Mouse (Mus musculus) spleen, postnatal 36 days (tissue): ENCODE results near the gene Gdf9.

Experiments
- DNase-seq, 2 experiments: peaks; one replicate each; pipeline ENCODE4 v3.0.0; 2022; ENCODE audit warnings: low spot score in 2 of 2, mixed read lengths in 1 of 2

Gene Gdf9

GRCm38 (mm10) chr11:53478383-53479170 is 47.8 kb downstream of the Gdf9 start:
- DNase-seq: no peak

GRCm38 (mm10) chr11:53479171-53479782 is 48.5 kb downstream of the Gdf9 start:
- DNase-seq: no peak

- peak; percentile 33 to 64 for DNase-seq
Measured at GRCm38 (mm10) chr11:53479783-53480301, 49.0 kb downstream of the Gdf9 start, which contains the start of the genes Gm9945 and Sowaha. Gene Gm9945 (plus strand): TSS chr11:53480166. Gene Sowaha (minus strand): TSS chr11:53480274.

GRCm38 (mm10) chr11:53481088-53481730 is 50.4 kb downstream of the Gdf9 start:
- peak in 1 of 2 experiments; percentile 49 for DNase-seq

- DNase-seq: peak; percentile 30 to 60
Measured at GRCm38 (mm10) chr11:53483159-53483891, 52.5 kb downstream of the Gdf9 start.

GRCm38 (mm10) chr11:53485719-53486118 is 54.9 kb downstream of the Gdf9 start:
- no peak for DNase-seq

GRCm38 (mm10) chr11:53486351-53486750 is 55.5 kb downstream of the Gdf9 start:
- no peak for DNase-seq

GRCm38 (mm10) chr11:53486822-53487594 is 56.2 kb downstream of the Gdf9 start:
- DNase-seq: no peak
